Mouse (Mus musculus) megakaryocyte progenitor cell, adult 5-6 weeks (primary cell): Measurements from ENCODE around the gene Olfr1241. TPM values are rescaled to one million over a fixed set of nuclear protein-coding genes. Genes with fewer than 3 reads are reported as not detected.

Experiments used
- ATAC-seq: replicated peaks from 2 replicates; pipeline ENCODE4 v1.8.0; 2016; ENCODE audit warnings: mild to moderate bottlenecking, moderate TSS enrichment, inconsistent platforms; ENCODE audit not compliant: poor library complexity
- total RNA-seq, 2 experiments: library from RNA; stranded (forward) in 1 of 2; stranded (reverse) in 1 of 2; fragments of 157-497, 149-512 nt in 1 of 2; fragments of 200-1000 nt in 1 of 2; gene quantifications; 2 replicates each; pipeline versions ENCODE4 v1.2.3 to v1.2.4; 2015 to 2017

Gene Olfr1241
- total RNA-seq (2015) (not detected in 2 replicates), total RNA-seq (2017) (not detected in 2 replicates)

GRCm38 (mm10) chr2:89487026-89487425 lies at the start of gene Olfr1241:
TSS of gene Olfr1241 (minus strand) at chr2:89487126.
- no peak for ATAC-seq

GRCm38 (mm10) chr2:89531387-89531786 lies 44.5 kb upstream of the Olfr1241 start, which contains the start of gene Olfr1243:
TSS of gene Olfr1243 (minus strand) at chr2:89531487.
- ATAC-seq, result no peak

- ATAC-seq, result no peak
Observed at GRCm38 (mm10) chr2:89498235-89498634, 11.3 kb upstream of the Olfr1241 start, which contains the start of gene Olfr1242. TSS of gene Olfr1242 (minus strand) at chr2:89498335.

GRCm38 (mm10) chr2:89442900-89443299 lies 44.0 kb downstream of the Olfr1241 start, which contains the start of gene Olfr1240:
TSS of gene Olfr1240 (minus strand) at chr2:89443000.
- ATAC-seq, result no peak

Other genes with a start within 250 kb of the Olfr1241 start
- gene Olfr1228, start 233.1 kb downstream of the Olfr1241 start, total RNA-seq (2015), result not detected in 2 replicates
- not detected in 2 replicates for gene Olfr1228, start 233.1 kb downstream of the Olfr1241 start, total RNA-seq (2017)
- not detected in 2 replicates for gene Olfr1229, start 199.1 kb downstream of the Olfr1241 start, total RNA-seq (2015)
- not detected in 2 replicates for gene Olfr1229, start 199.1 kb downstream of the Olfr1241 start, total RNA-seq (2017)
- not detected in 2 replicates for gene Olfr1230, start 189.9 kb downstream of the Olfr1241 start, total RNA-seq (2015)
- not detected in 2 replicates for gene Olfr1230, start 189.9 kb downstream of the Olfr1241 start, total RNA-seq (2017)
- not detected in 2 replicates for gene Olfr1231, start 180.1 kb downstream of the Olfr1241 start, total RNA-seq (2015)
- gene Olfr1231, start 180.1 kb downstream of the Olfr1241 start, total RNA-seq (2017), result not detected in 2 replicates
- not detected in 2 replicates for gene Olfr1232, start 157.5 kb downstream of the Olfr1241 start, total RNA-seq (2015)
- gene Olfr1232, start 157.5 kb downstream of the Olfr1241 start, total RNA-seq (2017), result not detected in 2 replicates
- gene Olfr1233, start 144.7 kb downstream of the Olfr1241 start, total RNA-seq (2015), result not detected in 2 replicates
- gene Olfr1233, start 144.7 kb downstream of the Olfr1241 start, total RNA-seq (2017), result not detected in 2 replicates
- not detected in 2 replicates for gene Olfr1234, start 122.3 kb downstream of the Olfr1241 start, total RNA-seq (2015)
- gene Olfr1234, start 122.3 kb downstream of the Olfr1241 start, total RNA-seq (2017), result not detected in 2 replicates
- gene Olfr1238, start 77.5 kb downstream of the Olfr1241 start, total RNA-seq (2015), result not detected in 2 replicates
- not detected in 2 replicates for gene Olfr1238, start 77.5 kb downstream of the Olfr1241 start, total RNA-seq (2017)
- not detected in 2 replicates for gene Olfr1239, start 66.7 kb downstream of the Olfr1241 start, total RNA-seq (2015)
- gene Olfr1239, start 66.7 kb downstream of the Olfr1241 start, total RNA-seq (2017), result not detected in 2 replicates
- not detected in 2 replicates for gene Olfr1240, start 44.1 kb downstream of the Olfr1241 start, total RNA-seq (2015)
- not detected in 2 replicates for gene Olfr1240, start 44.1 kb downstream of the Olfr1241 start, total RNA-seq (2017)
- gene Olfr1242, start 11.2 kb upstream of the Olfr1241 start, total RNA-seq (2015), result not detected in 2 replicates
- not detected in 2 replicates for gene Olfr1242, start 11.2 kb upstream of the Olfr1241 start, total RNA-seq (2017)
- gene Olfr1243, start 44.4 kb upstream of the Olfr1241 start, total RNA-seq (2015), result not detected in 2 replicates
- gene Olfr1243, start 44.4 kb upstream of the Olfr1241 start, total RNA-seq (2017), result not detected in 2 replicates
- not detected in 2 replicates for gene Olfr1245, start 91.3 kb upstream of the Olfr1241 start, total RNA-seq (2015)
- gene Olfr1245, start 91.3 kb upstream of the Olfr1241 start, total RNA-seq (2017), result not detected in 2 replicates
- gene Olfr1246, start 106.0 kb upstream of the Olfr1241 start, total RNA-seq (2015), result not detected in 2 replicates
- gene Olfr1246, start 106.0 kb upstream of the Olfr1241 start, total RNA-seq (2017), result not detected in 2 replicates
- gene Olfr1247, start 127.0 kb upstream of the Olfr1241 start, total RNA-seq (2015), result not detected in 2 replicates
- not detected in 2 replicates for gene Olfr1247, start 127.0 kb upstream of the Olfr1241 start, total RNA-seq (2017)
- not detected in 2 replicates for gene Olfr1248, start 131.1 kb upstream of the Olfr1241 start, total RNA-seq (2015)
- gene Olfr1248, start 131.1 kb upstream of the Olfr1241 start, total RNA-seq (2017), result not detected in 2 replicates
- gene Olfr1249, start 147.9 kb upstream of the Olfr1241 start, total RNA-seq (2015), result not detected in 2 replicates
- gene Olfr1249, start 147.9 kb upstream of the Olfr1241 start, total RNA-seq (2017), result not detected in 2 replicates
- gene Olfr1250, start 174.3 kb upstream of the Olfr1241 start, total RNA-seq (2015), result not detected in 2 replicates
- gene Olfr1250, start 174.3 kb upstream of the Olfr1241 start, total RNA-seq (2017), result not detected in 2 replicates
- not detected in 2 replicates for gene Olfr1251, start 184.8 kb upstream of the Olfr1241 start, total RNA-seq (2015)
- gene Olfr1251, start 184.8 kb upstream of the Olfr1241 start, total RNA-seq (2017), result not detected in 2 replicates
- not detected in 2 replicates for gene Olfr1252, start 237.9 kb upstream of the Olfr1241 start, total RNA-seq (2015)
- gene Olfr1252, start 237.9 kb upstream of the Olfr1241 start, total RNA-seq (2017), result not detected in 2 replicates